Mouse (Mus musculus): ENCODE data around the gene Dennd6a.
A peak's percentile ranks its signal among the peaks of the same experiment; 100 is the strongest.
"Not testable (repeated sequence)": the region's sequence is repeated elsewhere in the genome, so short reads cannot be mapped to it uniquely, and the experiment has no call there.

Gene Dennd6a

GRCm38 (mm10) chr14:26573556-26573955, at the start of gene Dennd6a:
TSS of gene Dennd6a (plus strand) at chr14:26573856.
- not testable (repeated sequence) for DNase-seq

- DNase-seq: no peak
Measured at GRCm38 (mm10) chr14:26525955-26526354, 47.7 kb upstream of the Dennd6a start.

GRCm38 (mm10) chr14:26528296-26528695, 45.4 kb upstream of the Dennd6a start:
- no peak for DNase-seq

GRCm38 (mm10) chr14:26530350-26530749, 43.3 kb upstream of the Dennd6a start:
- no peak for DNase-seq

- DNase-seq: no peak
Measured at GRCm38 (mm10) chr14:26531410-26532313, 42.0 kb upstream of the Dennd6a start.

GRCm38 (mm10) chr14:26532752-26533151, 40.9 kb upstream of the Dennd6a start:
- DNase-seq: no peak

- peak; percentile 30 to 41 for DNase-seq
Measured at GRCm38 (mm10) chr14:26533267-26533666, 40.4 kb upstream of the Dennd6a start.

GRCm38 (mm10) chr14:26533821-26534756, 39.6 kb upstream of the Dennd6a start:
- DNase-seq: peak; percentile 54 to 68

GRCm38 (mm10) chr14:26534757-26535479, 38.7 kb upstream of the Dennd6a start, which contains the start of gene Slmap:
TSS of gene Slmap (minus strand) at chr14:26534931.
- DNase-seq: peak; percentile 99

- no peak for DNase-seq
Measured at GRCm38 (mm10) chr14:26539241-26539640, 34.4 kb upstream of the Dennd6a start.

GRCm38 (mm10) chr14:26540577-26540976, 33.1 kb upstream of the Dennd6a start:
- no peak for DNase-seq

GRCm38 (mm10) chr14:26542136-26542535, 31.5 kb upstream of the Dennd6a start:
- DNase-seq: no peak

- DNase-seq: no peak
Measured at GRCm38 (mm10) chr14:26547516-26548488, 25.9 kb upstream of the Dennd6a start.

GRCm38 (mm10) chr14:26550712-26551111, 22.9 kb upstream of the Dennd6a start:
- no peak for DNase-seq

- no peak for DNase-seq
Measured at GRCm38 (mm10) chr14:26552441-26552840, 21.2 kb upstream of the Dennd6a start.

- DNase-seq: no peak
Measured at GRCm38 (mm10) chr14:26552853-26553252, 20.8 kb upstream of the Dennd6a start.

- no peak for DNase-seq
Measured at GRCm38 (mm10) chr14:26557581-26557980, 16.1 kb upstream of the Dennd6a start.

GRCm38 (mm10) chr14:26558536-26558935, 15.1 kb upstream of the Dennd6a start:
- no peak for DNase-seq

GRCm38 (mm10) chr14:26562247-26562646, 11.4 kb upstream of the Dennd6a start:
- no peak for DNase-seq

- DNase-seq: no peak
Measured at GRCm38 (mm10) chr14:26569880-26570279, 3.8 kb upstream of the Dennd6a start.

- no peak for DNase-seq
Measured at GRCm38 (mm10) chr14:26571951-26572675, 1.5 kb upstream of the Dennd6a start.

All from cerebellum, adult 18-20 months (tissue).